Mouse (Mus musculus): Measurements from ENCODE around the gene Epb41.

Gene Epb41

GRCm38 (mm10) chr4:132074933-132075769 lies at the start of gene Epb41:
Gene Epb41 (minus strand): TSS chr4:132075321.
- DNase-seq (ENCODE audit: extremely low read depth, low read depth, low spot score) = peak; percentile 80

GRCm38 (mm10) chr4:132123166-132123565 lies 48.0 kb upstream of the Epb41 start:
- no peak for DNase-seq (ENCODE audit: extremely low read depth, low read depth, low spot score)

- DNase-seq (ENCODE audit: extremely low read depth, low read depth, low spot score) = no peak
These were observed 46.6 kb upstream of the Epb41 start for GRCm38 (mm10) chr4:132121674-132122073.

DNA sequence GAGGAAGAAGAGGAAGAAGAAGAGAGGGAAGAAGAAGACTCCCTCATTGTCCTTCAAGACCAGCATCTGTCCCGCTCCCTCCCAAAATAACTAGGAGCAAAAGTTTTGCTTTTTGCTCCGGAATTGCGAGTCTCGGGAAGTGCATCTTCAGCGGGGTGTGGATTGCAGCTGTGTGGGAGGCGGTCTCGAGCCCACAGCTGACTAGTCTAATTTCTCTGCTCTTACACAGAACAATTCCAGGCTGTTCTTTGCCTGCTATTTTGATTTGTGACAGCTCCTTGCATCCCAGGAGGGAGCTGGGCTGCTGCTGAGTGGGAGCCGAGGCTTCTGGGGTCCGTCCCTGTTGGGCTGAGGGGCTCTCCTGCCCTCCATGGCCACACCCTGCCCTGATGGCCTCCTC lies 44.4 kb upstream of the Epb41 start:
- DNase-seq (ENCODE audit: extremely low read depth, low read depth, low spot score) = no peak

DNA sequence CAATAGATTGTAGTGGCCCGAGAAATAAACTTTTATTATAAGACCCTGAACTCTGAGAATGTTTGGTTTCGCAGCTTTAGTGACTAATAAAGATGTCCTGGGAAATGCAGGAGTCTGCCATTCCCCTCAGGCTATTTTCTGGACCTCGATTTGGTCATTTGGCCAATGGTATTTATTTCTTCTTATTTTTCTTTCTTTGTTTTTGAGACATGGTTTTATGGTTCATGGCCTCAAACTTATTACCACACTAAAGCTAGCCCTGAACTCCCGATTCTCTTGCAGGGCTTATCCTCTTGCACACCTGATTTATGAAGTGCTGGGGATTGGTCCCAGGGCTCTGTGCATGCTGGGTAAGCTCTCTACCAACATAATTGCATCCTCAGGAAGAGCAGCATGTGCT lies 41.2 kb upstream of the Epb41 start:
- DNase-seq (ENCODE audit: extremely low read depth, low read depth, low spot score) = no peak

DNA sequence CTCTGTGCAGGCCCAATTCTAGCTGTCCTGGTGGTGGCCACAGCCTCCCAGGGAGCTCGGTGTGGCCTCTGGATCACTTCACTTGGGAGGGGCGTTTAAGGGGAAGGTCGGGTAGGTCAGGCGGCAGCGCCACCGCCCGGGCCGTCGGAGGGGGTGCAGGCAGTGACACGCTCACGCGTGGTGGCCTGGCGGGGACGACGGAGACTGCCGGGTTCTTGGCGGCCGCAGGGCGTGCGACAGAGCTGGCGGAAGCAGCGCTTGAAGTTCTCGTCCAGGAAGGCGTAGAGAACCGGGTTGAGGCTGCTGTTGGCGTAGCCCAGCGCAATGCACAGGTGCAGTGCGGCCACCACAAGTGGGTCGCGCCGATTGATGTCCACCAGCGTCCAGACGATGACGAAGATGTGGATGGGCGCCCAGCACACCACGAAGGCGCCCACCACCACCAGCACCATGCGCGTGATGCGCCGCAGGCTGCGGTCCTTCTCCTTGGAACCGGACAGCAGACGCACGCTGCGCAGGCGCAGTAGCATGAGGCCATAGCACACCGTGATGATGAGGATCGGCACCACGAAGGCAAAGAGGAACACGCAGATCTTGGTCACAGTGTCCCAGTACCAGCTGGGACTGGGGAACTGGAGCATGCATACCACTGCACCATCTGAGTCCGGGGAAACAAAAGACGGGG lies 38.4 kb upstream of the Epb41 start:
- no peak for DNase-seq (ENCODE audit: extremely low read depth, low read depth, low spot score)

DNA sequence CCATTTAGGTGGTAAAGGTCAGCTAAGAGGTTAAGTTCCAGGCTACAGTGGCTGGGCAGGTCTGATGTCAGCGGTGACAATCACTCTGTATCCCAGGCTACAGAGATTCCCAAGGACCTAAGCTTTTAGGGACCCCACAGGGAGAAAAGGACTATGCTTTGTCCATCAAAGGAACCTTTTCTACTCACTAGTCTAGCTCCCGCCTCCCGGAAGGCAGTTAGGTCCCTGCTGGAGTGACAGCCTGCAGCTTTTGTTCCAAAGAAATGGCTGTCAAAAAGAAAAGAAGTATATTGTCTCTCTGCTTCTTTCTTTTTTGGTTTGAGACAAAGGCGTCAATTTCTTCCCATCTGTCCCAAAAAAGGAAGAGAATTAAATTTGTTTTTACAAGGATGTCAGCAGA lies 36.1 kb upstream of the Epb41 start:
- DNase-seq (ENCODE audit: extremely low read depth, low read depth, low spot score) = no peak

GRCm38 (mm10) chr4:132108221-132108620 lies 33.1 kb upstream of the Epb41 start:
- DNase-seq (ENCODE audit: extremely low read depth, low read depth, low spot score) = no peak

DNA sequence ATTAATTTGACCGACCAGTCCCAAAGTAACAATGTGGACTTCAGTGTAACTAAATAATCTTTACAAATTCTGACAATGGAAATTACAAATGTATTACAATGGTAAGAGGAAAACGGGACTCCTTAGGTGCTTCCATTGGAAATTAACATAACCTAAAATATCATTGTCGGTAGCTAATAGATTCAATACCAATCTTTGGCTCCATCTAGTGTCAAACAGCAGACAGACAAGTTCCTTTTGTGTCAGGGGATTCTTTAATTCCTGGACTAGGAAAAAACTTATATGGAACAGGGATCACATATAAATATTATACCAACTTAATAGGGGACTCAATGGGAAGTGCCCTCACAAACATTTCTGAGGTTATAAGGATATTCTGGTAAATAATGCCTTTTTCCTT lies 26.0 kb upstream of the Epb41 start:
- DNase-seq (ENCODE audit: extremely low read depth, low read depth, low spot score) = no peak

GRCm38 (mm10) chr4:132099548-132099947 lies 24.4 kb upstream of the Epb41 start:
- no peak for DNase-seq (ENCODE audit: extremely low read depth, low read depth, low spot score)

DNA sequence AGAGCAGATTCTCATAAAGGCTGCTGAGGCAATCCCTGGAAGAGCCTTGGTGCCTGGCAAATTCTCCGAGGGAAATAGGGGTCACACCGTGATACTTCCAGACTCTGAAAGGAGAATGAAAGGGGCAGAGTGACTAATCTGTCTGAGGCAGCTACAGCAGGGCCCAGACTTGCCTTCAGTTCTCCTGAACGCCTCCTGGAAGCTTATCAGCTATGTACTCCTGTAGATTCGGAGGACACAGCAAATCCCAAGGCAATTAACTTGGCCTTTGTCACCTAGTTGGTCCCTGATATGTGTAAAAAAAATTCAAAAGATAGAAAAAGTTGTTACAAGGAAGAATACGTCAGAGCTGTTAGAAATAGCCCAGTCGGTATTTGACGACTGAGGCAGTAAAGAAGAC lies 19.9 kb upstream of the Epb41 start:
- DNase-seq (ENCODE audit: extremely low read depth, low read depth, low spot score) = no peak

GRCm38 (mm10) chr4:132093928-132094327 lies 18.8 kb upstream of the Epb41 start:
- DNase-seq (ENCODE audit: extremely low read depth, low read depth, low spot score) = no peak

DNA sequence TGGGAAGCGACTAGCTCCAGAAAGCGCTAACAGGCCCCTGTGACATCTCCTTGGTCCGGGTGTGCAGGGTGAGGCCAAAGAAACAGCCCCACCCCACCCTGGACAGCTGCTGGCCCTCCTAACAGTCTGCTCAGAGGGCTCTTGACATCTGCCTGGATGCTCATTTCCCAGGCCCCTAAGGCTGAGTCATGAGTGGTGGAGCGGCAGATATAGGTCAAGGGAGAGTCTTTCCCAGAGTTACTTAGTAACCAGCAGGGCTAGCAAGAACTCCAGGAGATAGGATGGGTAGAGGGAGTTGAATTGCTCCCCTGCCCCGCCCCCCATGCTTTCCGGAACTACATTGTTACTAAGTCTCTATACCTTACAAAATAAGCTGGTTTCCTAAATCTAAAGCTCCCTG lies 18.0 kb upstream of the Epb41 start:
- no peak for DNase-seq (ENCODE audit: extremely low read depth, low read depth, low spot score)

DNA sequence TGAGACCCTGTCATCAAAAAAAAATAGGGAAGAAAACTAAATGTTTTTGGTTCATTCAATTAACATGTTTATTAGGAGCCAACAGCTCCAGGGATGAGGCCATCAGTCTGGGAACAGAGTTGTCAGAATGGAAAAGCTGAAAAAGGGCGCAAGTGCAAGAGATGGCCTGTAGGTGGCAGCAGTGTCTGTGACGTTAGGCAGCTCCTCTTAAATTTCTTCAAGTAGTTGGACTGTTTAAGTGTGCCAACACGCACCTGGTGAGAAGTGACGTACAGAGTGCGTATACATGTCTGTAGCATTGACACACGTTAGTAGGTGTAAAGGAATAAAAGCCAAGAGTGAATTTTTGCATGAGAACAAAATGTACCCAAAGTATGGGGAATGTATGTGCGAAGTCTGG lies 13.8 kb upstream of the Epb41 start:
- DNase-seq (ENCODE audit: extremely low read depth, low read depth, low spot score) = no peak

GRCm38 (mm10) chr4:132085114-132085513 lies 10.0 kb upstream of the Epb41 start:
- no peak for DNase-seq (ENCODE audit: extremely low read depth, low read depth, low spot score)

DNA sequence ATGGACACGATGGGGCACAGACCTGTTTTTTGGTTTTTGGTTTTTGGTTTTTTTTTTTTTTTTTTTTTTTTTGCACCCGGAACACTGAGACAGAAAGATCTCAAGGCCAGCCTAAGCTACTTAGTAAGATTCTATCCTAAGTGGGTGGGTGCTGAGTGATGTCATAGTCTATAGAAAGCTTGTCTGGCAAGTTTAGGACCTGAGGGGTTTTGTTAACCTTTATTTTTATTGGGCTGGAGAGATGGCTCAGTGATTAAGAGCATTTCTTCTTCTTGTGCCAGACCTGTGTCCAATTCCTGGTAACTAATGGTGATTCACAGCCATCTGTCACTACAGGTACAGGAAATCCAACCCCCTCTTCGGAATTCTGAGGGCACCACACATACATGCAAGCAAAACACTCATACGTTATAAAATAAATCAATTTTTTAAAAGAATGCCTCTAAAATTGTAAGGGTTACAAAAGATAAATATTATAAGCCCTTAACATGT lies 5.4 kb upstream of the Epb41 start:
- DNase-seq (ENCODE audit: extremely low read depth, low read depth, low spot score) = peak; percentile 95

GRCm38 (mm10) chr4:132079555-132080275 lies 4.6 kb upstream of the Epb41 start:
- DNase-seq (ENCODE audit: extremely low read depth, low read depth, low spot score) = no peak

DNA sequence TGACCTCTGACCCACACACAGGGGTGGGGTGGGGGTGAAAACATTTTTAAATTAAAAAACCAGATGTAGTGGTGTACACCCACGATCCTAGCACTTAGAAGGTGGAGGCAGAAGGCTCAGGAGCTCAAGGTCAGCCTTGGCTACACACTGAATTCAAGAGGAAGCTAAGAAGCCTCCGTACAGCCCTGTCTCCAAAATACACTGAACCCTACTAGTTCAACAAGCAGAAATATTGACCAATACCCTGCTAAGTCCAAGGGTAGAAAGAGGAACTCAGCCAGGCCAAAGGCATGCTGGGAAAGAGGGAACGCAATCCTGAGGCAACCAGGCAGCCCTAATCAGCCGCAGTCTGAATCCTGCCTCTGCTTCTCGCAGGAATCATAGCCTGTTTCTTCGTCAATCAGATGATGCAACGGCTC lies 3.2 kb upstream of the Epb41 start:
- DNase-seq (ENCODE audit: extremely low read depth, low read depth, low spot score) = no peak

DNA sequence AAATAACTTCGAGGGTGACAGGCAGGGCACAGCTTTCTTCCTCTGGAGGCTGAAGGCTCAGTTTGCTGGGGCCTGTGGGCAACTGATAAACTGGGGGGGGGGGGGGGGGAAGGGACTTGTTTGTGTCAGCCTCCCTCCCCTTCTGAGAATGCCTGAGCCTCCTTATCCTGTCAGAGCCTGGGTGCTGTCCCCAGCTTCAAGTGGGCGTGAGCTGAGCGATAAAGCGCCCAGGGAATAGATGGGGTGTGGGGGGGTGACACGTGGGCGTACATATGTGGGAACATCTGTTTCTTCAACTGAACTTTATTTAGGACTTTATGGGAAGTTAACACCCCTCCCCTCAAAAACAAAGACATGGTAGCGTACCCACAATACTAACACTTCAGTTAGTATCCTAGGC lies 2.3 kb upstream of the Epb41 start:
- DNase-seq (ENCODE audit: extremely low read depth, low read depth, low spot score) = no peak

DNA sequence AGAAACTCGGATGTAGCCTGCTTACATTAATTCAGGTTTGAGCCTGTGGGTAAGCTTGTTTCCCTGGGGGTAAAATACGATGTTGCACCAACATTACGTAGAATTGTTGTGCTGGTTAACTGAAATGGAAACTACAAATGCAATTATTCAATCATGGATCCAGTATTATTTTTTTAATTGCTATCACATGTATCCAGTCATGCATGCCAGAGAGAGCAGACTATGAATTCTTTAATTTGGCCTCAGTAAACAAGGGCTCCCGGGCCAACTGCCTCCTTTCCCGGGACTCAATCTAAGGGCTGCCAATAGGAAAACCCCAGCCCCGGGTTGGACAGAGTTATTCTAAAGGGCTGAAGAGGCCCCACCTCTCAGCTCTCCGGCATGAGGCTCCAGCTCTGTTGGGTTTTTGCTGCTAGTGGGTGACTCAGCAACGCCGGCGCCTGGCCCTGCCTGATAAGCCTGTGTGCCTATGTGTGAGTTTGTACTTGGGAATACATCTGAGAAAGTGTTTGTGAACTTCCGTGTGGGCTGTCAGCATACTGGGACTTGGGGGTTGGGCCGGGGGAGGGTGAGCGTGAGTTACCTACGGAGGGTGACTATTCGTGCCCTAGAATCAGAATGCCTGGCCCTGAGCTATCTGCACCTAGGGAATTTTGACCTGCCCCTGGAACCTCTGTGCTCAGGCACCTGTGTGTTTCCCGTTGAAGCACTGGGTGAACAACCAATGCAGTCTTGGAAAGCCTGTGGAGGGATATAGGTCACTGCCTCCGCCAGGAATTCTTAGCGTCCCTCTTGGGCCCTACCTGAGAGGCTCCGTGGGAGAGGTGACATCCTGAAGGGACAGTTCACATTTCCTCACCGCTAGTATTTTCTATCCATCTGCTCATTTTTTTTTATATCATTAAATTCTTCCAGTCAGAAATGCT lies 1.6 kb upstream of the Epb41 start:
- no peak for DNase-seq (ENCODE audit: extremely low read depth, low read depth, low spot score)

DNA sequence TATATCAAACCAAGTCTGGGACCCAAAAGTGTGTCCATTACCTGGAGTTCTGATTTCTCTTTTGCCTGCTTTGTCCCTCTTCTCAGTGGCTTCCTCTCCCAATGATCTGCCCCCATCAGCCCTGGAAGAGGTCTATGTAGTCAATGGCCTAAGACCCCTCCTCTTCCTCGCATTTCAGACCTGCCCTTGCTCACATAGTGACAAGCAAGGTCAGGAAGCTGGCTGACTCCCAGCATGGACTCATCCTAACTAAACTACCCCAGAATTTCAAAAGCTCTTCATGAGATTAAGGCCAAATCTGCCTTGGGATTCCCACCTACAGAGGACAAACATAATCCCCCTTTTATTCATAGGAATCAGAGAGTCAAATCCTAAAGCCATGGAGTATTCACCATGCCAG lies 675 bp upstream of the Epb41 start:
- DNase-seq (ENCODE audit: extremely low read depth, low read depth, low spot score) = no peak

Data from fat pad, adult 2 months (tissue).